Mouse (Mus musculus): Measurements from ENCODE around the gene Gm8947.
"Not testable (repeated sequence)": the region's sequence is repeated elsewhere in the genome, so short reads cannot be mapped to it uniquely, and the experiment has no call there.

The Gm8947 gene

GRCm38 (mm10) chr1:151180167-151180566 lies 12.0 kb upstream of the Gm8947 start:
- no peak for DNase-seq (ENCODE audit: low read depth, low spot score)

GRCm38 (mm10) chr1:151182266-151182665 lies 9.9 kb upstream of the Gm8947 start, which contains the start of gene Gm47985:
Gm47985 (plus strand) TSS chr1:151182537.
- not testable (repeated sequence) for DNase-seq (ENCODE audit: low read depth, low spot score)

GRCm38 (mm10) chr1:151186186-151186585 lies 6.0 kb upstream of the Gm8947 start:
- not testable (repeated sequence) for DNase-seq (ENCODE audit: low read depth, low spot score)

- not testable (repeated sequence) for DNase-seq (ENCODE audit: low read depth, low spot score)
Observed at GRCm38 (mm10) chr1:151186879-151187424, 5.2 kb upstream of the Gm8947 start.

GRCm38 (mm10) chr1:151188469-151188868 lies 3.7 kb upstream of the Gm8947 start:
- DNase-seq (ENCODE audit: low read depth, low spot score), result no peak

- not testable (repeated sequence) for DNase-seq (ENCODE audit: low read depth, low spot score)
Observed at GRCm38 (mm10) chr1:151192739-151193138, 563 bp downstream of the Gm8947 start.

- DNase-seq (ENCODE audit: low read depth, low spot score), result not testable (repeated sequence)
Observed at GRCm38 (mm10) chr1:151195986-151196385, 3.8 kb downstream of the Gm8947 start.

GRCm38 (mm10) chr1:151196690-151197089 lies 4.5 kb downstream of the Gm8947 start:
- DNase-seq (ENCODE audit: low read depth, low spot score), result not testable (repeated sequence)

GRCm38 (mm10) chr1:151198120-151198519 lies 5.9 kb downstream of the Gm8947 start, which contains the start of gene Gm47995:
Gm47995 (plus strand) TSS chr1:151198448.
- DNase-seq (ENCODE audit: low read depth, low spot score), result not testable (repeated sequence)

- DNase-seq (ENCODE audit: low read depth, low spot score), result not testable (repeated sequence)
Observed at GRCm38 (mm10) chr1:151200620-151201019, 8.4 kb downstream of the Gm8947 start.

- not testable (repeated sequence) for DNase-seq (ENCODE audit: low read depth, low spot score)
Observed at GRCm38 (mm10) chr1:151202771-151203170, 10.6 kb downstream of the Gm8947 start.

- not testable (repeated sequence) for DNase-seq (ENCODE audit: low read depth, low spot score)
Observed at GRCm38 (mm10) chr1:151203818-151204217, 11.6 kb downstream of the Gm8947 start, which contains the start of gene 3110040M04Rik. 3110040M04Rik (plus strand) TSS chr1:151204121.

GRCm38 (mm10) chr1:151208493-151208892 lies 16.3 kb downstream of the Gm8947 start:
- not testable (repeated sequence) for DNase-seq (ENCODE audit: low read depth, low spot score)

- not testable (repeated sequence) for DNase-seq (ENCODE audit: low read depth, low spot score)
Observed at GRCm38 (mm10) chr1:151208944-151209343, 16.8 kb downstream of the Gm8947 start.

GRCm38 (mm10) chr1:151209824-151210355 lies 17.7 kb downstream of the Gm8947 start, which contains the start of gene Gm47996:
Gm47996 (plus strand) TSS chr1:151210131.
- not testable (repeated sequence) for DNase-seq (ENCODE audit: low read depth, low spot score)

- not testable (repeated sequence) for DNase-seq (ENCODE audit: low read depth, low spot score)
Observed at GRCm38 (mm10) chr1:151211666-151212065, 19.5 kb downstream of the Gm8947 start.

- no peak for DNase-seq (ENCODE audit: low read depth, low spot score)
Observed at GRCm38 (mm10) chr1:151214862-151215261, 22.7 kb downstream of the Gm8947 start.

GRCm38 (mm10) chr1:151215985-151216384 lies 23.8 kb downstream of the Gm8947 start:
- DNase-seq (ENCODE audit: low read depth, low spot score), result no peak

- DNase-seq (ENCODE audit: low read depth, low spot score), result no peak
Observed at GRCm38 (mm10) chr1:151216417-151216816, 24.2 kb downstream of the Gm8947 start.

- no peak for DNase-seq (ENCODE audit: low read depth, low spot score)
Observed at GRCm38 (mm10) chr1:151219045-151219444, 26.9 kb downstream of the Gm8947 start.

- peak; percentile 13 for DNase-seq (ENCODE audit: low read depth, low spot score)
Observed at GRCm38 (mm10) chr1:151220098-151220497, 27.9 kb downstream of the Gm8947 start.

GRCm38 (mm10) chr1:151222561-151223267 lies 30.5 kb downstream of the Gm8947 start:
- no peak for DNase-seq (ENCODE audit: low read depth, low spot score)

Measured in WW6 (cell line).